Mouse (Mus musculus) CH12.LX (cell line): Measurements from ENCODE around the gene Rad23a. TPM values are rescaled to one million over a fixed set of nuclear protein-coding genes. Genes with fewer than 3 reads are reported as not detected.

ENCODE experiments used
- DNase-seq: peaks from one replicate; pipeline ENCODE4 v3.0.0-alpha.2; 2013; ENCODE audit errors: extremely low read depth
- H3K27ac ChIP-seq: 2 replicates; pipeline ENCODE4 v1.5.1; 2012; ENCODE audit warnings: low read depth, mild to moderate bottlenecking, control low read depth, moderate library complexity; ENCODE audit not compliant: insufficient read depth
- H3K27me3 ChIP-seq: replicated peaks from 2 replicates; pipeline ENCODE3; 2012; ENCODE audit warnings: inconsistent platforms
- H3K36me3 ChIP-seq, 2 experiments: replicated peaks in 1 of 2; 2 replicates each; pipeline versions ENCODE3 to v1.6.1; 2012; ENCODE audit warnings: inconsistent platforms in 1 of 2, low read length in 1 of 2, mild to moderate bottlenecking in 1 of 2, mixed read lengths in 1 of 2, moderate library complexity in 1 of 2; ENCODE audit not compliant: control insufficient read depth in 1 of 2, insufficient read depth in 1 of 2
- H3K4me1 ChIP-seq, 2 experiments: 2 replicates each; pipeline ENCODE4 v1.6.1; 2012; ENCODE audit warnings: inconsistent platforms in 1 of 2, moderate library complexity in 1 of 2; ENCODE audit not compliant: insufficient read depth in 2 of 2, control insufficient read depth in 1 of 2
- H3K4me2 ChIP-seq: 2 replicates; pipeline ENCODE4 v1.6.1; 2012; ENCODE audit warnings: low read depth, mild to moderate bottlenecking, control low read depth; ENCODE audit not compliant: poor library complexity, insufficient read depth, severe bottlenecking
- H3K4me3 ChIP-seq, 3 experiments: fragments of 150-350 bp in 1 of 3; sonication (generic) in 1 of 3; replicated peaks in 1 of 3; 2 replicates each; pipeline versions ENCODE3 to v1.5.1; 2011 to 2012; ENCODE audit warnings: low read depth in 2 of 3, low read length in 2 of 3, mild to moderate bottlenecking in 2 of 3, moderate library complexity in 2 of 3, control low read depth in 1 of 3, improper control_type of control experiment in 1 of 3, inconsistent platforms in 1 of 3, mixed read lengths in 1 of 3; ENCODE audit not compliant: poor library complexity in 1 of 3
- H3K79me2 ChIP-seq: replicated peaks from 2 replicates; pipeline ENCODE4 v1.6.1; 2012; ENCODE audit warnings: mild to moderate bottlenecking, moderate library complexity; ENCODE audit not compliant: control insufficient read depth, poor library complexity, insufficient read depth, severe bottlenecking; ENCODE audit errors: extremely low read depth
- H3K9ac ChIP-seq: 2 replicates; pipeline ENCODE4 v1.6.1; 2012; ENCODE audit warnings: low read depth, mild to moderate bottlenecking, control low read depth, moderate library complexity; ENCODE audit not compliant: insufficient read depth
- H3K9me3 ChIP-seq: replicated peaks from 2 replicates; pipeline ENCODE3; 2012; ENCODE audit warnings: low read length, inconsistent platforms, mixed read lengths
- CTCF ChIP-seq, 2 experiments: IDR thresholded peaks in 1 of 2; conservative IDR thresholded peaks in 1 of 2; 2 replicates each; pipeline ENCODE4 v1.5.1; 2011 to 2012; ENCODE audit warnings: low read depth in 2 of 2, low read length in 2 of 2, improper control_type of control experiment in 1 of 2, inconsistent platforms in 1 of 2, mild to moderate bottlenecking in 1 of 2, moderate library complexity in 1 of 2
- E2F4 ChIP-seq: IDR thresholded peaks from 2 replicates; pipeline ENCODE4 v1.6.1; 2011; ENCODE audit warnings: low read depth, low read length, improper control_type of control experiment; ENCODE audit not compliant: insufficient replicate concordance
- ELF1 ChIP-seq: IDR thresholded peaks from 2 replicates; pipeline ENCODE4 v1.6.1; 2014; ENCODE audit warnings: low read depth, mild to moderate bottlenecking, inconsistent platforms, low read length, improper control_type of control experiment
- GABPA ChIP-seq: IDR thresholded peaks from 2 replicates; pipeline ENCODE4 v1.6.1; 2012; ENCODE audit warnings: low read depth, low read length, improper control_type of control experiment, inconsistent platforms; ENCODE audit not compliant: insufficient replicate concordance
- IRF4 ChIP-seq: IDR thresholded peaks from 2 replicates; pipeline ENCODE4 v1.6.1; 2014; ENCODE audit warnings: low read depth, mild to moderate bottlenecking, inconsistent platforms, low read length, improper control_type of control experiment
- JUN ChIP-seq: IDR thresholded peaks from 2 replicates; pipeline ENCODE4 v1.6.1; 2011; ENCODE audit warnings: low read depth, mild to moderate bottlenecking, low read length, improper control_type of control experiment, moderate library complexity; ENCODE audit not compliant: insufficient read depth
- JUND ChIP-seq: conservative IDR thresholded peaks from 2 replicates; pipeline ENCODE4 v1.6.1; 2011; ENCODE audit warnings: low read depth, low read length, improper control_type of control experiment
- KAT2A ChIP-seq: IDR thresholded peaks from 2 replicates; pipeline ENCODE4 v1.6.1; 2012; ENCODE audit warnings: low read length, improper control_type of control experiment, inconsistent platforms; ENCODE audit not compliant: insufficient replicate concordance
- MAZ ChIP-seq: IDR thresholded peaks from 2 replicates; pipeline ENCODE4 v1.6.1; 2012; ENCODE audit warnings: low read depth, mild to moderate bottlenecking, inconsistent platforms, low read length, improper control_type of control experiment, moderate library complexity
- MEF2A ChIP-seq: IDR thresholded peaks from 2 replicates; pipeline ENCODE4 v1.6.1; 2014; ENCODE audit warnings: low read depth, mild to moderate bottlenecking, inconsistent platforms, low read length, improper control_type of control experiment, borderline replicate concordance
- MYC ChIP-seq: IDR thresholded peaks from 2 replicates; pipeline ENCODE4 v1.6.1; 2011; ENCODE audit warnings: low read depth, mild to moderate bottlenecking, improper control_type of control experiment, low read length
- POLR2A ChIP-seq: IDR thresholded peaks from 2 replicates; pipeline ENCODE4 v1.6.1; 2011; ENCODE audit warnings: low read depth, mild to moderate bottlenecking, improper control_type of control experiment, low read length
- POLR2AphosphoS2 ChIP-seq: IDR thresholded peaks from 2 replicates; pipeline ENCODE4 v1.6.1; 2011; ENCODE audit warnings: low read depth, low read length, improper control_type of control experiment
- RAD21 ChIP-seq: IDR thresholded peaks from 2 replicates; pipeline ENCODE4 v1.6.1; 2011; ENCODE audit warnings: low read depth, mild to moderate bottlenecking, low read length, improper control_type of control experiment, moderate library complexity
- RCOR1 ChIP-seq: conservative IDR thresholded peaks from 2 replicates; pipeline ENCODE4 v1.6.1; 2012; ENCODE audit warnings: low read depth, mild to moderate bottlenecking, inconsistent platforms, low read length, improper control_type of control experiment
- SMC3 ChIP-seq: IDR thresholded peaks from 2 replicates; pipeline ENCODE4 v1.6.1; 2011; ENCODE audit warnings: low read depth, low read length, improper control_type of control experiment
- TBP ChIP-seq: conservative IDR thresholded peaks from 2 replicates; pipeline ENCODE4 v1.6.1; 2011; ENCODE audit warnings: low read depth, low read length, improper control_type of control experiment
- TCF12 ChIP-seq: IDR thresholded peaks from 2 replicates; pipeline ENCODE4 v1.6.1; 2014; ENCODE audit warnings: low read depth, mild to moderate bottlenecking, inconsistent platforms, low read length, improper control_type of control experiment
- USF1 ChIP-seq: IDR thresholded peaks from 2 replicates; pipeline ENCODE4 v1.6.1; 2014; ENCODE audit warnings: low read depth, mild to moderate bottlenecking, inconsistent platforms, low read length, improper control_type of control experiment
- USF2 ChIP-seq: conservative IDR thresholded peaks from 2 replicates; pipeline ENCODE4 v1.6.1; 2011; ENCODE audit warnings: low read depth, low read length, improper control_type of control experiment
- ZKSCAN1 ChIP-seq: IDR thresholded peaks from 2 replicates; pipeline ENCODE4 v1.6.1; 2012; ENCODE audit warnings: low read depth, inconsistent platforms, low read length, improper control_type of control experiment, borderline replicate concordance
- ZMIZ1 ChIP-seq: IDR thresholded peaks from 2 replicates; pipeline ENCODE4 v1.6.1; 2012; ENCODE audit warnings: low read depth, mild to moderate bottlenecking, inconsistent platforms, low read length, improper control_type of control experiment
- ZNF384 ChIP-seq: IDR thresholded peaks from 2 replicates; pipeline ENCODE4 v1.6.1; 2012; ENCODE audit warnings: low read depth, low read length, improper control_type of control experiment, inconsistent platforms
- dilution Hi-C: fragments of 300-500 bp; cut with MboI; formaldehyde crosslinking; loops from 2 replicates; pipeline ENCODE4 v1.14.3; 2020; ENCODE audit warnings: low sequenced_read_pairs; ENCODE audit not compliant: extremely low pct_unique_long_range_greater_than_20kb, extremely low pct_ligation_motif_present
- in situ Hi-C: fragments of 300-500 bp; cut with MboI; formaldehyde crosslinking; loops from 3 replicates; pipeline ENCODE4 v1.14.3; 2019; ENCODE audit warnings: low sequenced_read_pairs, low pct_ligation_motif_present, low pct_unique_long_range_greater_than_20kb, mixed read lengths
- polyA plus RNA-seq: library from polyadenylated mRNA; unstranded; fragments of >175 nt; gene quantifications from 2 replicates; pipeline ENCODE4 v1.2.1, GENCODE M21; 2012; ENCODE audit warnings: low read depth; ENCODE audit not compliant: insufficient read length
- total RNA-seq, 2 experiments: library from RNA; depleted of rRNA; stranded (reverse); fragments of 300-350 nt in 1 of 2; fragments of >200 nt in 1 of 2; gene quantifications; 2 replicates each; pipeline ENCODE4 v1.2.3; 2012 to 2014

The Rad23a gene
- total and polyA plus RNA-seq, 3 experiments = 66.5 to 135 (median 115) TPM

DNA sequence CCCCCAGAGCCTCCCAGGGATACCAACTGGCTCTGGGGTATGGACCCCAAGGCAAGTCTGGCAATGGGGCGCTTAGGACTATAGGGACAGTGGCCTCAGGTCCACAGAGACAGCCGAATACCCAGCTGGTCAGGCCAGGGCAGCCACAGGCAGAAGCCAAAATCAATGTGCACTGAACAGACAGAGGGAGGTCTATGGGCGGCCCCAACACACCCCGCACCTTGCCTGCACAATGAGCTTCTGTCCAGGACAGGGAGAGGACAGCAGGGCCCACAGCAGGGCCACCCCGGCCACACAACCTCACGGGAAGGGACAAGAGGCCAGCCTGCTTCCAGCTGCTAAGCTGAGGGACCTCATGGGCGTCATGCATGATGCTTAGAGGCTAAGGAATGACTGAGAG lies 46.0 kb downstream of the Rad23a start:
- H3K79me2 ChIP-seq = no peaks in the 10 kb centered on the region
- no peak overlapping the region for H3K27ac ChIP-seq
- H3K27me3 ChIP-seq = peaks cover 94% of the 10 kb centered on the region
- DNase-seq = no peak
- peaks cover 7% of the 10 kb centered on the region for H3K9me3 ChIP-seq
- dilution Hi-C loops = no loop called here
- no peak overlapping the region for H3K4me3 ChIP-seq
- H3K4me1 ChIP-seq = no peaks in the 10 kb centered on the region
- TF ChIP-seq POLR2AphosphoS2 (no peak), KAT2A (no peak), CTCF (conservative IDR thresholded peaks at IDR 0.05 in 1 of 2, IDR thresholded peaks at IDR 0.05 in 1 of 2; ENCODE audit: low read depth in 2 of 2, low read length in 2 of 2) (no peak), E2F4 (no peak), POLR2A (no peak), JUN (no peak), MEF2A (no peak)
- in situ Hi-C loops = no loop called here
- H3K36me3 ChIP-seq = no peaks in the 10 kb centered on the region
- H3K9ac ChIP-seq = no peak overlapping the region
- H3K4me2 ChIP-seq = no peak overlapping the region

DNA sequence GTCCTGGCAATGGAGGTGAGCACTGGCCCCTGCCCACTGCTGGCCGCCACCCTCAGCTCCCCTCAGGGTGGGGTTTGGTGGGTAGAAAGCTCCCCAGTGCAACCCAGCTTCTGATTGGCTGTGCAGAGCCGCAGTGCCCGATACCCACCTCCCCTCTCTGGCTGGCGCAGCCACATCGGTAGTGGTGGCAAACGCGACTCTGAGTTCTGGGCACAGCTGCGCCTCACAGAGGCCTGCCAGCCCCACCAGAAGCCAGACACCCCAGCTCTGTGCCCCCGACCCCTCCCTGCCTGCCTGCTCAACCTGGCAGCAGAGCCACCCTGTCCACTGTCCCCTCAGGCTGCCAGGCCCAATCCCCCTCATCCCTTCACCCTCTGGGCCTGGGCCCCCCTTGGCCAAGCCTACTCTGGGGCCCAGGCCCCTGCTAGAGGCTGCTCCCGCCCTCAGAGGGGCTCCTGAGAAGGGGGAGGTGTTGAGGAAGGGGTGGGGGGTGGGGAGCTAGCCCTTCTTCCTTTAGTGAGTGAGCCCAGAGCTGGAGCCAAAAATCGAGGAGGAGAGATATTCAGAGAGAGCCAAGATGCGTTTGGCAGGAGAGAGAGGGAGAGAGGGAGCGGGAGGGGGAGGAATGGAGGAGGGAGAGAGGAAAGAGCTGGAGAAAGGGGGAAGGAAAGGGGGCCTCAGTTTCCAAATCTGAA lies 46.5 kb downstream of the Rad23a start:
- H3K27ac ChIP-seq = no peak overlapping the region
- H3K4me3 ChIP-seq = no peak overlapping the region
- H3K36me3 ChIP-seq = no peaks in the 10 kb centered on the region
- H3K79me2 ChIP-seq = no peaks in the 10 kb centered on the region
- no peaks in the 10 kb centered on the region for H3K4me1 ChIP-seq
- no peak overlapping the region for H3K9ac ChIP-seq
- in situ Hi-C loops (no loop called here), dilution Hi-C loops (no loop called here)
- TF ChIP-seq TBP = no peak
- no peak for TF ChIP-seq E2F4
- H3K9me3 ChIP-seq = peaks cover 2% of the 10 kb centered on the region
- DNase-seq = no peak
- H3K4me2 ChIP-seq = no peak overlapping the region
- H3K27me3 ChIP-seq = peaks cover 95% of the 10 kb centered on the region

DNA sequence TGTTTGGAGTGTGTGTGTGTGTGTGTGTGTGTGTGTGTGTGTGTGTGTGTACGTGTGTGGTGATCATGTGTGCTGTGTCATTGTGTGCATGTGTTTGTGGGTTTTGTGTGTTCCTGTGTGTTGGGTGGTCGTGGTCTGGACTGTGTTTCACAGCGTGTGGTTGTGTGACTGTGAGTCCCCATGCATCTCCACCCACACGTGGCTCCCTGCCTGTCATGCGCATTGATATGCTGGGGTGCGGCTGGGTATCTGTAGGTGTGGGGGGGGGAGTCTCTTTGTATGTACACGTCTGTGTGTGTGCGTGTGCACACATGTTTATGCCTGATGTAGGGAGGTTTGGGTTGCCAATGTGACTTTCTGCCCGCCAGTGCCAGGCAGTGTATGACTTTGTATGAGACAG lies 47.3 kb downstream of the Rad23a start:
- in situ Hi-C loops = no loop called here
- Histone ChIP-seq H3K36me3 (no peaks in the 10 kb centered on the region), H3K27ac (no peak overlapping the region), H3K4me1 (no peaks in the 10 kb centered on the region), H3K9ac (no peak overlapping the region), H3K27me3 (peaks cover 95% of the 10 kb centered on the region)
- no peak for TF ChIP-seq MEF2A
- no peak for TF ChIP-seq MAZ
- TF ChIP-seq GABPA = no peak
- TF ChIP-seq MYC = no peak
- TF ChIP-seq ZMIZ1 = no peak
- no peak for TF ChIP-seq IRF4
- TF ChIP-seq TBP = no peak
- TF ChIP-seq ELF1 = no peak
- TF ChIP-seq RAD21 = no peak
- no peak for TF ChIP-seq ZNF384
- TF ChIP-seq RCOR1 = no peak
- no peak for TF ChIP-seq ZKSCAN1
- TF ChIP-seq JUND = no peak
- no peak for TF ChIP-seq KAT2A
- no peak for TF ChIP-seq USF1
- no peak for TF ChIP-seq TCF12
- no peak for TF ChIP-seq USF2
- no peak for TF ChIP-seq E2F4
- no peak for TF ChIP-seq SMC3
- TF ChIP-seq, all 38 proteins: peak for 0
- no peaks in the 10 kb centered on the region for H3K79me2 ChIP-seq
- no peak for DNase-seq
- no peak overlapping the region for H3K4me2 ChIP-seq
- H3K9me3 ChIP-seq = no peaks in the 10 kb centered on the region
- H3K4me3 ChIP-seq = no peak overlapping the region
- dilution Hi-C loops = no loop called here
